Mouse (Mus musculus): ENCODE data around the gene Apol8. TPM values are rescaled to one million over a fixed set of nuclear protein-coding genes. Genes with fewer than 3 reads are reported as not detected.

Apol8 gene
- polyA plus RNA-seq, 1 experiment = not detected

DNA sequence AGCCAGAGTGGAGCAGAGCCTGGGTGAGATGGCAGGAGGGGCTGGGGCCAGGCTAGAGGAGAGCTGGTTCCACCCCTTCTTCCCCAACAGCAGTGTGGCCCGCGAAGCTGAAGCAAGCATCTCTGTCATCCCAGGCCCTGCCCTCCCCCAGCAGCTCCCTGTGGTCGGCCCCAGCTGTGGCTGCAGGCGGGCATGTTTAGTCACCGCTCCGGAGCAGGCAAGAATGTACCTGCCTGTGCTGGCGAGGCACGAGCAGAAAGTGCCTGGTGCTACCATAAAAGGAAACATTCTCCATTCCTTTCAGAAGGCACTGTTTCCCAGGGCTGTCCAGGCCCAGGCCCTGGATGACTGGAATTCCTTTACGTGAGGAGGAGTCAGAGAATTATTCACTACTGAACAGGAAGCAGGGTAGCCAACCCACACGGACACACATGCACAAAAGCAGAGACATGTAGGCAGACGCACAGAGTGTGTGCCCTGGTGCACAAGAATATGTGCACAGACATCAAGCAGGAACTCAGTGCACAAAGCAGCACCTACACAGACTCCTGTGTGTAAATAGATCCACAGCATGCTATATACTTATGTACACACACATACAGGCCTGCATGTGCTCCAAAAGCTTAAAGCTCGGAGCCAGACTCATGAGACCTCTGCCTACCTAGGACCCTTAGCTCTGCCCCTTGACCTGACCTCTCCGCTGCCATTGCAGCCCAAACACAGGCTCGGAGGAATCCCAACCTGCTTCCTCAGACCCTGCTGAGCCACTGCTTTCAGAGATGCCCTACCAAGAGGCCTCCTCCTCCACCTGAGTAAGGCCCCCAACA lies 42.1 kb upstream of the Apol8 start:
- Histone ChIP-seq H3K4me1 (ENCODE audit: control insufficient read depth, insufficient read depth, low read length) (peaks cover 71% of the 10 kb centered on the region), H3K4me3 (ENCODE audit: insufficient read depth, low read depth, low read length) (no peak overlapping the region), H3K27ac (ENCODE audit: insufficient read depth, low read depth, low read length) (peak overlapping the region; percentile 86)
- 25% methylated on average over 14 of the region's 14 CpGs for WGBS
- no peak for TF ChIP-seq POLR2A (IDR thresholded peaks at IDR 0.05; ENCODE audit: insufficient read depth, low read depth, low read length)
- no peak for TF ChIP-seq CTCF (IDR thresholded peaks at IDR 0.05; ENCODE audit: insufficient read depth, low read depth, low read length)

DNA sequence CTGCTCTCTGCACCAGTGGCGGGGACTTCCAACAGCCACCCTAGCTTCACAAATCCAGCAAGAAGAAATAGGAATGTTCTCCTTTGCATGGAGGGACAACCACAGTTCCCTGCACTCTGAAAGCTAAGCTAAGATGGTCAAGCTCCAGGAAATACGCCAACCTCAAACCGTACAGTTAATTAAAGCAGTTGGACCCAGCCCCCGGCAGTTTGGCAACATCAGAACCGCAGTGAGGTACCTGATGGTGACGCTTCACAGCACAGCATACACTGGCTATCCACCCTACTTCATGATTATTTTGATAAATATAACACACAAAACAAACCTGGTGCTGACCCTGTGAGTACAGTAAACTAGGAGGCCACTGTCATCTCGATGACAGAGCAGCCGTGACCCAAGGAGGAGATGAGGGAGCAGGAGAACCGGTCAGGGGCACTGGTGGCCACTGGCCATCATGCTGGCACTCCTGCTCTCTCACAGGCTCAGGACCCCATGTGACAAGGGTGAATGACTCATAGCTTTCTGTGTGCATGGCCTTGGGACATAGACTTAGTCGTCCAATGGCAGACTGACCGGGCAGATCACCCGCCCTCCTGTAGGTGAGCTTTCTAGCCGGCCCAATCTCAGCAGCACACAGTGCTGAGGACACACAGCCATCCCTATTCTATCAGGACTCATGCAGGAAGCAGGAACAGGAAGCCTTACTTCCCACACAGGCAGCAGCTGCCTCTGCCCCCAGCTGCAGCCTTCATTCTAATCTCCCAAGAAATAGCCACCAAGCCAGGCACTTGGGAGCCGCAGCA lies 41.0 kb upstream of the Apol8 start:
- Histone ChIP-seq H3K4me3 (ENCODE audit: insufficient read depth, low read depth, low read length) (no peak overlapping the region), H3K4me1 (ENCODE audit: control insufficient read depth, insufficient read depth, low read length) (peaks cover 75% of the 10 kb centered on the region), H3K27ac (ENCODE audit: insufficient read depth, low read depth, low read length) (peak overlapping the region; percentile 86)
- WGBS = 61% methylated on average over 14 of the region's 14 CpGs
- TF ChIP-seq CTCF (IDR thresholded peaks at IDR 0.05; ENCODE audit: insufficient read depth, low read depth, low read length) (no peak), POLR2A (IDR thresholded peaks at IDR 0.05; ENCODE audit: insufficient read depth, low read depth, low read length) (no peak)

DNA sequence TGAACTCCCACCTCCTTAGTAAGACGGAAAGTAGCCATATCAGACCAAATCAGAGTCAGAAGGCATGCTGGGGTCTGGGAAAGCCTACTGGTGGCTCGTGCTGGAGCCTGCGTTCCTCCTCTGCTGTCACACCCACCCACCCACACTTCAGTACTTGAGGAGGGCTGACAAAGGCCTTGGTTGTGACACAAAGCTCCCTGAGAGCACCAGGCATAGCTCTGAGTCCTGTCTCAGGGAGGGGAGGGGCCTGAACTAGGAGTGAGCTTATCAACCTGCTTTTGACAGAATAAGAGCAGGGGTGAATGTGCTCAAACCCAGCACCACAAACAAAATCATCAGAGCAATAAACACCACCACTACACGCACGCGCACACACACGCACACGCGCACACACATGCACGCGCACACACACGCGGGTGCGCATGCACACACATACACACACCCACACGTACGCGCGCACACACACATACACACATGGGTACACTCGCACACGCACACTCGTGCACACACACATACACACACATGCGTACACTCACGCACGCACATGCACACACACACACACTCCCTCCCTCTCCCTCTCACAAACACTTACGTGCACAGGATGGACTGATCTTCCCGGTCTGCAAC lies 39.7 kb upstream of the Apol8 start:
- TF ChIP-seq CTCF (IDR thresholded peaks at IDR 0.05; ENCODE audit: insufficient read depth, low read depth, low read length) (no peak), POLR2A (IDR thresholded peaks at IDR 0.05; ENCODE audit: insufficient read depth, low read depth, low read length) (no peak)
- H3K4me1 ChIP-seq (ENCODE audit: control insufficient read depth, insufficient read depth, low read length) = peaks cover 77% of the 10 kb centered on the region
- H3K27ac ChIP-seq (ENCODE audit: insufficient read depth, low read depth, low read length) = no peak overlapping the region
- H3K4me3 ChIP-seq (ENCODE audit: insufficient read depth, low read depth, low read length) = no peak overlapping the region
- 90% methylated on average over 26 of the region's 26 CpGs for WGBS

DNA sequence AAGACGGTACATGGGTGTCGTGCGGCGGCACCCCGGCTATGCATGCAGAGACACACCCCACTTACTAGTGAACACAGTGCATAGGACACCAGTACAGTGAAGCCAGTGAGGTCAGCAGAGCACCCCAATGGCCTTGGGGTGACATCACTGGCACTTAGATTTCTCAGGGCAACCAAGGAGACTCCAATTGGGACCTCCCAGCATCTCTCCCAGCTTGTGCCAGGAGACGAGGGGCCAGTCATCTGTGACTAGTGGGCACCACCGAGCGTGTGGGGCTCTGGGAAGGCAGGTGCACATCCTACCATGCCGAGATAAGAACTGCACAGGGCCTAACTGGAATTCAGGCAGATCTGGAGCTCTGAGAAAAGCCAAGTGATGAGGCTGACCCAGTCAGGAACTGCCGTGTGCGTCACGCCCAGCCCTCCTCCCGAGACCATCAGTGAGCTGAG lies 38.1 kb upstream of the Apol8 start:
- no peak for TF ChIP-seq POLR2A (IDR thresholded peaks at IDR 0.05; ENCODE audit: insufficient read depth, low read depth, low read length)
- no peak for TF ChIP-seq CTCF (IDR thresholded peaks at IDR 0.05; ENCODE audit: insufficient read depth, low read depth, low read length)
- Histone ChIP-seq H3K4me1 (ENCODE audit: control insufficient read depth, insufficient read depth, low read length) (peaks cover 74% of the 10 kb centered on the region), H3K27ac (ENCODE audit: insufficient read depth, low read depth, low read length) (no peak overlapping the region), H3K4me3 (ENCODE audit: insufficient read depth, low read depth, low read length) (no peak overlapping the region)
- 86% methylated on average over 13 of the region's 13 CpGs for WGBS

DNA sequence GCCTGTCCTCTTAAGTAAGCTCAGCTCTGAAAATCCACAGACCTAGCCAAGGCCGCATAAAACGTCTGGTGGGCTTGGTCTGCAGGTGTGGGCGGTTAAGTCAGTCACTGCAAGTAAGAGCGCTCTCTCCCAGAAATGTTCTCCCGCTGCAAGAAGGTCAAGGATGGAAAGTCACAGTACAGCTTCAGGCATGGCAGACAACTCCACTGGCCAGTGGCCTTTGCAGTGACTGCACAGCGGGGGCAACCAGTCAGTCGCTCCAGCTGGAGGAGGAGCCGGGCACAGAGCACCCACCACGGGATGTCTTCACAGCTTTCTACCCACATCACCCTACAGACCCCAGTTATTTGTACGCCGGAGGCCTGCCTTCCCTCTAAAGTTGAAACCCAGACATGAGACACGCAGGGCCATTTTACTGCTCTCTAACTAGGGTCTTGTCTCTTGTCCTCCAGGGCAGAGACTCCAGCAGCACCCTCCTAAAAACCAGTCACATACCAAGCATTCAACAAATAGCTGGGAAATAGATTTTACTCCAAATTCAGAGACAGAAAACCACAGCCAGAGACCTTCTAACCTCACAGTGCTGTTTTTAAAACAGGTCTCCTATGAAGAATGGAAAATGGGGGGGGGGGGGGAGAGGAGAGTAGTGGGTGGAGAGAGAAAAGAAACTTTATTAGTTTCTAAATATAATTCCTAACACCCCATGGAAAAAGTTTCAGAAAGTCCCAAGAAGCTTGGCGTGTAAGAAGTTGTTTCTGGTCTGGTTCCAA lies 37.5 kb upstream of the Apol8 start:
- TF ChIP-seq CTCF (IDR thresholded peaks at IDR 0.05; ENCODE audit: insufficient read depth, low read depth, low read length) = no peak
- Histone ChIP-seq H3K27ac (ENCODE audit: insufficient read depth, low read depth, low read length) (peak overlapping the region; percentile 63; the same call in 1 of the 2 replicates), H3K4me1 (ENCODE audit: control insufficient read depth, insufficient read depth, low read length) (peaks cover 73% of the 10 kb centered on the region), H3K4me3 (ENCODE audit: insufficient read depth, low read depth, low read length) (no peak overlapping the region)
- 76% methylated on average over 13 of the region's 13 CpGs for WGBS

DNA sequence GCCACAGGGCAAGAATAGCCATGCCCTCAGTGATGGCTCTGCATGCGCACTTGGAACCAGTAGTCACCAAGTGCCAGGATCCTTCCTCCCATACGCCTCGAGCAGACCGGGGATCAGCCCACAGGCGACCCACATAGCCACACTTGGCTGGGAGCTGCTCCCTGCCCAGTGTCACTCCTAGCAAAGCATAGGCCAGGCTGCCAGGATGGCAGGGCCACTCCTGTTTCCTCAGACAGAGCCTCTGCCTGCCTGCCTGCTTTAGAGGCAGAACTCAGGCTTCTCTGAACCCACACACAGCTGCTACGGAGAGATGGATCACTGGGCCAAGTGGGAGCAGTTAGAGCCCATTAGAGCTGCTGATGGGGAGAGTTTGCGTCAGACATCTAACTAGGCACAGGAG lies 36.8 kb upstream of the Apol8 start:
- peaks cover 69% of the 10 kb centered on the region for H3K4me1 ChIP-seq (ENCODE audit: control insufficient read depth, insufficient read depth, low read length)
- H3K27ac ChIP-seq (ENCODE audit: insufficient read depth, low read depth, low read length) = peak overlapping the region; percentile 63
- TF ChIP-seq POLR2A (IDR thresholded peaks at IDR 0.05; ENCODE audit: insufficient read depth, low read depth, low read length) (no peak), CTCF (IDR thresholded peaks at IDR 0.05; ENCODE audit: insufficient read depth, low read depth, low read length) (no peak)
- H3K4me3 ChIP-seq (ENCODE audit: insufficient read depth, low read depth, low read length) = no peak overlapping the region
- 39% methylated on average over 7 of the region's 7 CpGs for WGBS

DNA sequence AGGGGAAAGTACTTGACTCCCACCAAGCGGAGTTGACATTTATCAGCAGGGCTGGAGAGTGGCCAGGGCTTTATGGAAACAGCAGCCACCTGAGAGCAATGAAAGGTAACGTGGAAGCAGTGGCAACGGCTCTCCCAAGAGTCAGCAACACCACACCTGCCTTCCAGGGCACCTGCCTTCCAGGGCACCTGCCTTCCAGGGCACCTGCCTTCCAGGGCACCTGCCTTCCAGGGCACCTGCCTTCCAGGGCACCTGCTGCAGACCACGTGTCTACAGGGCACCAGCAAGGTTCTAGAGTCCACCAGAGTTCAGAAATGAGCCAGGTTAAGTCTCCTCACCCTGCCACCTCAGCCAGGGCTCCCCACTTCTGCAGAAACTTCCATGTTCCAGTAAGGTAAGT lies 36.3 kb upstream of the Apol8 start:
- TF ChIP-seq POLR2A (IDR thresholded peaks at IDR 0.05; ENCODE audit: insufficient read depth, low read depth, low read length) (no peak), CTCF (IDR thresholded peaks at IDR 0.05; ENCODE audit: insufficient read depth, low read depth, low read length) (no peak)
- Histone ChIP-seq H3K27ac (ENCODE audit: insufficient read depth, low read depth, low read length) (peak overlapping the region; percentile 63), H3K4me3 (ENCODE audit: insufficient read depth, low read depth, low read length) (no peak overlapping the region), H3K4me1 (ENCODE audit: control insufficient read depth, insufficient read depth, low read length) (peaks cover 69% of the 10 kb centered on the region)
- 89% methylated on average over 4 of the region's 4 CpGs for WGBS

DNA sequence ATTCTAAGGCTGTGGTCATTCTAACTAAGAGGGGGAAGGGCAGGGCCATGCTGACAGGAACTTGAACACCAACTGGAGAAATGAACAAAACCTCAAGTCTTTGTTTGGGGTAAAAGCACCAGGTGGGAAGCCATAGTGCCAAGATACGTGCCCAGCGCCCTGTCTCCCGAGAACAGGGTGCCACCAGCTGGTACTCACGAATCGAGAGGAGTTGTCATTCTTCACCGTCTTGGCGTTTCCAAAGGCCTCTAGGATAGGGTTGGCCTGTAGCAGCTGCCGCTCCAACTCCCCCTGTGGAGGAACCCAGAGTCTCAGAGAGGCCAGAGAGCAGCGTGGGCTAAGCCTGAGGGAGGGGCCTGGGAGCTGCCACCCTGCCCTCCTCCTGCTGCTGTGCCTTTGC lies 35.3 kb upstream of the Apol8 start:
- Histone ChIP-seq H3K4me1 (ENCODE audit: control insufficient read depth, insufficient read depth, low read length) (peaks cover 59% of the 10 kb centered on the region), H3K27ac (ENCODE audit: insufficient read depth, low read depth, low read length) (no peak overlapping the region), H3K4me3 (ENCODE audit: insufficient read depth, low read depth, low read length) (no peak overlapping the region)
- no peak for TF ChIP-seq CTCF (IDR thresholded peaks at IDR 0.05; ENCODE audit: insufficient read depth, low read depth, low read length)
- no peak for TF ChIP-seq POLR2A (IDR thresholded peaks at IDR 0.05; ENCODE audit: insufficient read depth, low read depth, low read length)
- WGBS = 83% methylated on average over 9 of the region's 9 CpGs
